Mouse (Mus musculus) liver, adult (tissue): ENCODE data around the gene Spen.

Experiments
- GATA4 ChIP-seq: IDR thresholded peaks from 2 replicates; pipeline ENCODE4 v1.6.1; 2014; ENCODE audit warnings: mild to moderate bottlenecking, low read length; ENCODE audit not compliant: insufficient replicate concordance

Spen gene

DNA sequence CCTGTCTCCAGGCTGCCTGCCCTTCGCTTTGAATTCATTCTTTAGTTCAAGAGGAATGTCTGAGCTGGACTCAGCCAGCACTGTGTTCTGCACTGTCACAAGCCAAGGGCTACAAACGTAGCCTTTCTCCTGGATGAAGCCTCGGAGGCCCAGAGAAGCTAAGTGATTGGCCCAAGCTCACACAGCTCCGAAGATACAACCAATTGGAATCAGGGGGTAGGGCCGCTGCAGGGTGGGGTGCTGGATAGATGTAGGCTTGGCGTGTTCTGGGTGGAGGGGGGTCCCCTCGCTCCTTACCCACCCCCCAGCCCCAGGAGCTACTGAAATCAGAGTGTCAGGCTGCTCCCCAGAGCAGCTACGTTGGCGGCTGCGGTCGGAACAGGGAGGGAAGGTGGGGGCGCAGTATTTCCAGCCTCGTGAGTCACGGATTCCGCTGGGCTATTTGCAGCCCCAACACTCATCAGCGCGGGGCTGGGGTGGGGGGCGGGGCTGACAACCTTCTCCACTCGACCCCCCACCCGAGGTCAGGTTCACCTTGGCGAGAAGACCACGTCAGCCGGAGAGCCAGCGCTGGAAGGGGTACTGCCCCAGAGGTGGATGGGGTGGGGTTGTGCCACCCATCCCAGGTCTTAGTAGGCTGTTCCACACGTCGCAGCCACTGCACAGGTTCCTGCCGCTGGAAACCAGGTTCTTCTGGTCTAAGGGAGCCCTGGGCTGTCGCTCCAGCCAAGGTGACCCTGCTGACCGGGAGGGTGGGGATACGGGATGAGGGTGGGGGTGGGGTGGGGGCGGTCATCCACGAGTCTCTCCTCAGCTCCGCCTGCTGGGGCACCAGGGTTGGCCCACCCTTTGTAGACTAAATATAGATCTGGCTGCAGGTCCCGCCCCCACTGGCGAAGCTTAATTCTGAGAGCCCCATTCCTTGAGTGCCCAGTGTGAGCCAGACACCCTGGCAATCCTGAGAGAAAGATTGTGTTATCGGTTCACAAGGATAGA is 112.6 kb downstream of the Spen start:
- TF ChIP-seq GATA4: no peak

DNA sequence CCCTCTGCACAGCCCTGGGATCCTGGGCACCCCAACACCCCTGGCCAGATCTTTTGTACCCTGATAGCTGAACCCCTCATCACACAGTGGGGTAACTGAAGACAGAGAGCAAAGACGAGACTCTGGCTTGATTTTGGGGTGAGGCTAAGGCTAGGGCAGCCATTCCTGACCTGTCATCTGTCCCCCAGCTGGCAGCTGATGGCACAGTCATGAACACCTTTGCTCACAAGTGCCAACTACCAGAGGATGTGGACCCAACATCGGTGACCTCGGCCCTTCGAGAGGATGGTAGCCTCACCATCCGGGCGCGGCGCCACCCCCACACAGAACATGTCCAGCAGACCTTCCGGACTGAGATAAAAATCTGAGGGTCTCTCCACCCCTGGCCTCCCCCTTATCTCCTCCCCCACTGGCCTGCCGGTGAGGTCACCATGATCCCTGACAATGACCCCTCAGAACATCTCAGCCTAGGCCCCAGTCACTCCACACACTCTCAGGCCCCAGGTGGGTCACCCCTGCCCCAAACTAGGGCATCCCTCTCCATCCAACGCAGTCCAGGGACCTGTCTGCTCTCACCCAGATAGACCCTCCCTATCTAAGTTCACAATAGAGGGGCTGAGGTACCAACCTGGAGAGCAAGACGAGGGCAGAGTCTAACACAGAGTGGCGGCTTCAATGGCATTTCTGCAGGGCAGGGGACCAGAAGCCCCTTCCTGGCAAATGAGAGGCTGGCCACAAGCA is 114.5 kb downstream of the Spen start:
- no peak for TF ChIP-seq GATA4

DNA sequence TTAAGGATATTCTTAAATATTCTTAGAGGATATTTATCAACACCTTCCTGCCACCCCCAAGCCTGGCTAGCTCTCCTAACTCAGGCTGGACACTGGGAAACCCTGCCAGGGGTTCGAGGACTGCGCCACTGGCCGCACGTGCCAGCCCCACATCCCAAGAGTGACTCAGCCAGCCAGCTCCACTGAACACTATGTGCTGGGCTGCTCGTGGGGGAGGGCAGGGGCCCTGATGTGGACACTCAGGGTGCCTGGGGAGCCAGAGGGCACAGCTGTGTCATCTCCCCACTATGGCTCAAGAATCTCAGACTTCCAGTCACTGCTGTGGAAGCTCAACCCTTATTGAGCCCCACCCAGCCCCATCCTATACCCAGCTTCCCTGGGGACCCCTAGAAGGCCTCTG is 115.1 kb downstream of the Spen start:
- TF ChIP-seq GATA4: no peak

DNA sequence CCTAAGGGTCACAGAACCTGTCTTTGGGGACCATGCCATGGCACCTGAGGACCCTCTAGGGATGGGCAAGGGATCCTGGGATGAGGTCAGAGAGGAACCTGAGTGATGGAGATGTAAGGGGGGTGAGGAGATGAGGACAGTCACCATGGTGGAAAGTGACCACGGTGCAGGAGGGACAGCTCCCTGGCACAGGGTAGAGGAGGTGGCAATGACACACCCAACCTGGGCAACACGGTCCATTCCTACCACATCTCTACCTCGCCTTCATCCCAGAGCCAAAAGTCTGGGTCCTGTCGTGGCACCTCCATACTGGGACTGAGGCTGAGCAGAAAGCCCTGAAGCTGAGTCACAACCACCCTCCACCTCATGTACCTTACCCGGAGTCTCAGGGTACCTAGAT is 115.6 kb downstream of the Spen start:
- no peak for TF ChIP-seq GATA4

DNA sequence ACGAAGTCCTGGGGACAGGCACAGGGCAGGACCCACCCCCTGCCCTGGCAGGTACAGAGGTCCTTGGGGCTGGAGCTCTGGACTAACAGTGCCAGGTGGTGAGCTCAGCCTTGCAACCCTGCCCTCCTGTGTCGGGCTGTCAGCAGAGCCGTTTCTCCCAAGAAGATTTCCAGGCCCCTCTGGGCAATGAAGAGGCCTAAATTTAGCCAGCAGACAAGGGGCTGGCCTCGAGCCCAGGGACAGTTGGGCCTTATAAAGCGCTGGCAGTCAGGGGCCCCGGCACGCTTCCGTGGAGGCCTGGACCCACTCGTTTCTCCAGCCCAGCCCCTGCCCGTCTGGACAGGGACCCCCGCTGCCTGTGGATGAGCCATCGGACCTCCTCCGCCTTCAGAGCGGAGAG is 117.0 kb downstream of the Spen start:
- no peak for TF ChIP-seq GATA4

DNA sequence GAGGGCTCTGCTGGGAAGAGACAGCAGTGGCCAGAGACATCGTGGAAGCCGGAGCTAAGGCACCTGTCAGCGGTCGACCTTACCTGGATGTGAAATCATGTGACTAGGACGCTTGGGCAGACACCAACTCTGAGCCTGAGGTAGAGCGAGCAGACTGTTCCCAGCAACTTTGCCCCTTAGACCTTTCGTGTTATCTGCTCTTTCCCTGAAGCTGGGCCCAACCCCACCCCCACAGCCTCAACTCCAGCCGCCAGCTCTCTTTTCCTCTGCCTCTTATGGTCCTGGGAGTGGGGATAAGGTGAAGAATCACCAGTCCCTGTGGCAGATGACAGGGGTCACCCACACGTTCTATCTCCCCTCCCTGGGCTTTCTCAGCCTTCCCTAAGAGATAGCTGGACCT is 117.5 kb downstream of the Spen start:
- no peak for TF ChIP-seq GATA4

DNA sequence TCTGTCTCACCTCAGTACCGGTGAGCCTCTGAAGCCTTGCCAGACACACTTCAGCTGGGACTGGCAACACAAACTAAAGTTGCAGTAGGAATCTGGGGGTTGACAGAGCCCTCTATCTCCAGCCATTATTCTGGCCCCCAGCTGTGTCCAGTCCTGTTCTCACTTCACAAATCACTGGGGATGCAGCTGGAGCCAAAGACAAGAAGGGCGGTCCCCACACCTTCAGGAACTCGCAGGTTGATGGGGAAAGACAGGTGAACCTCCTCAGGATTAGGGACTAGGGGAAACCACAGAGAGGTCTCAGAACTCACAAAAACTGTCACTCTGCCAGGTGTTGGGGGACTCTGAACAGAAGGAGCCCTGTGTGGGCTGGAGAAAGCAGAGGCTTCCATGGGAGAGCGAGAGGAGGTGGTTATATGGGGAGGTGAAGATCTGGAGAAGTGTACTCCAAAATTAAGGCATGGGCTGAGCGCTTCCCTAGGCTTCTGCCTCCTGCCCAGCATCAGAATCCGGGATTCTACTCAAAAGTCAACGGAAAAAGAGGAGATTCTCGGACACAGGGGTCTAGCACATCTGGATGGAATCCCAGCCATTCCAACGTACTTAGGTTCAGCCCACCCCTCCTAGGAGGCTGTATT is 118.1 kb downstream of the Spen start, which contains the start of gene Hspb7:
Hspb7 (plus strand) TSS at position 588 of the 638 bp plus-strand sequence.
- no peak for TF ChIP-seq GATA4

DNA sequence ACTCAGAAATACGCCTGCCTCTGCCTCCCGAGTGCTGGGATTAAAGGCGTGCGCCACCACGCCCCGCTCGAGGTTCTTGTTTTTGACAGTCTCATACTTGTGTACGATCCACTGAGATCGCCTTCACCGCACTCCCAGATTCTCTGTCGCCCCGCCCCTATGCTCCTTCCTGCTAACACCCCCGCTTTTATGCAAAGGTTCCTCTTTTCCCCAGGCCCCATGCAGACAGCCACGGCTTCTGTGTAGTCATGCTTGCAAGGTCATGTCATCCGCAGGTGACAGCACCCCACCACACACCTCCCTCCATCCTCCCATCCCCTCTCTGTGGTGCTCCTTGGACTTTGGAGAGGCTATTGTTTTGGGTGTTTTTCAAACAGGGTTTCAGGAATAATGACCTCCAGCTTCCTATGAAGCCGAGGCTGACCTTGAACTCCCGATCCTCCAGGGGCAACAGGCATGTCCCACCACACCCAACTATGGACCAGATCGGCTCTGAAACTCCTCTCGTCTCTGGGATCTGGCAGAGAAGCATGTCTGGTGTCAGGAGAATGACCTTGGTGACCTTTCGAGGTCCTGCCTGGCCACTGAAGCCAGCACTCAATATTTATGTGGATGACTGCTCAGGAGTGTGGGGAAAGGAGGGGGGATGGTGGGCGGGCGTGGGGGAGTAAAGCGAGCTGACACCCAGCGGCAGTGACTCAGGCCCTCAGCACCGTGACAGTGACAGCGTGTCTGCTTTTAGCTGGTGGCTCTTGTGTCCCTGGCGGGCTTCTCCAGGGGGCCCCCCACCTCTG is 118.8 kb downstream of the Spen start:
- TF ChIP-seq GATA4: no peak
